Mouse (Mus musculus): ENCODE results near the gene Atp6v0c.
A peak's percentile ranks its signal among the peaks of the same experiment; 100 is the strongest.

Gene Atp6v0c

DNA sequence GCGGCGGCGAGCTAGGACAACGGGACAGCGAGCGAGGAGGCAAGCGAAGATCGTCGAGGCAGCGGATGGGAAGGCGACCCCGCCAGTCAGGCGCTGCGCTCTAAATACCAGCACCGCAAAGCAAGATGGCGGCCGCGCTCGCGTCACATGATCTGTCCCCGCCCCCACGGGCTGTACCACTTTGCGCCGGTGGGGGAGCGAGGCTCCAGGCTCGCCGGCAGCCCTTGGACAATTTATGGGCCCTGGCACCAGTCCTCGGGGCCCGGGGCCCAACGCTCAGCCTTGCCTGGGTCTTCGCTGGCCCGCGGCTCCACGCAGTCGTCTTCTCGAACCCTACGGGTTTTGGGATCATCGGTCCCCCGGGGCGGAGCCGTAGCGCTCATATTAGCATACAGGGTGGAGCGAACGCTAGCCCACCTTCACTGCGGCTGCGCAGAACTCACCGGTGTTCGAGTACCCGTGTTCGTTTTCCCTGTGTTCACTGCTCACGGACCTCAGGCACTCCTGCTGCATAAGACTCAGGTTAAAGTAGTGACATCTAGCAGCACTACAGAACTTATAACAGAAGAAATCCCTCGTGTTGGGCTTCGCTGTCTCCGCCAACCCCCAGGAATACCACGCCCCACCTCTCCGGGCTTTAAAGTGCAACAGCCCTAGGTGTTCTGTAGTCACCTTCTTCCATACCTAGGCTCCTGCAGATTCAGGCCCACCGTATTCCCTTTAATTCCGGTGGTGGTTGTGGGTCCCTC lies at the start of gene Atp6v0c:
Atp6v0c (minus strand) TSS at position 386 of the 749 bp plus-strand sequence.
- peak; percentile 95 for DNase-seq (ENCODE audit: low read depth, low spot score)

- DNase-seq (ENCODE audit: low read depth, low spot score) = no peak
Observed at GRCm38 (mm10) chr17:24216836-24217235, 47.3 kb upstream of the Atp6v0c start.

GRCm38 (mm10) chr17:24213186-24213585 lies 43.7 kb upstream of the Atp6v0c start:
- DNase-seq (ENCODE audit: low read depth, low spot score) = no peak

DNA sequence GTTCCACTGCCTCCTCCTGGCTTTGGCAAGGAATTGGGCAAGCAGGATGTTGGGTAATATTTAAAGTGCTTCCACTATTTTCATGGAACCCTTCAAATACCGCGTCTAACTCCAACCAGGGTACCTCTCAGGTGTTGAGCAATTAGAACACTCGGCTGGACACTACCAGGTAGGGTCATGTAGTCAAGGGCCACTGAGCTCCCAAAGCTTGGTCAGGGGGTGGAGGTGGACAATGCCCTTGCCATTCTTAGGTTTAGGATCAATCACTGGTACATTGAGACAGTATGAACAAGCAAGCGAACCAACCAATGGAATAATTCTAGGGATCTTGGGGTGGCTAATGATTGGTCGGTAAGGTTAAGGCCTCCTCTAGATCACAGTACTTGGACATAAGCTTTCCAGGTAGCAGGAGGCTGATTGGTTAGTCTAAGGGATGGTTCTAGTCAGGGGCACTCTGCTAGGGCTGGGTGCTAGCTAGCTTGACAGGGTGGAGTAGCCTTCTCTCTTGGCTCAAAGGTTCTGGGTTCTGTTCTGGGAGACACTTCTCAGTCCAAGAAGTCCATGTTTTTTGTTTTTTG lies 43.0 kb upstream of the Atp6v0c start:
- DNase-seq (ENCODE audit: low read depth, low spot score) = no peak

- no peak for DNase-seq (ENCODE audit: low read depth, low spot score)
Observed at GRCm38 (mm10) chr17:24211631-24212440, 42.3 kb upstream of the Atp6v0c start.

GRCm38 (mm10) chr17:24210591-24210990 lies 41.1 kb upstream of the Atp6v0c start:
- no peak for DNase-seq (ENCODE audit: low read depth, low spot score)

GRCm38 (mm10) chr17:24209916-24210240 lies 40.4 kb upstream of the Atp6v0c start:
- no peak for DNase-seq (ENCODE audit: low read depth, low spot score)

DNA sequence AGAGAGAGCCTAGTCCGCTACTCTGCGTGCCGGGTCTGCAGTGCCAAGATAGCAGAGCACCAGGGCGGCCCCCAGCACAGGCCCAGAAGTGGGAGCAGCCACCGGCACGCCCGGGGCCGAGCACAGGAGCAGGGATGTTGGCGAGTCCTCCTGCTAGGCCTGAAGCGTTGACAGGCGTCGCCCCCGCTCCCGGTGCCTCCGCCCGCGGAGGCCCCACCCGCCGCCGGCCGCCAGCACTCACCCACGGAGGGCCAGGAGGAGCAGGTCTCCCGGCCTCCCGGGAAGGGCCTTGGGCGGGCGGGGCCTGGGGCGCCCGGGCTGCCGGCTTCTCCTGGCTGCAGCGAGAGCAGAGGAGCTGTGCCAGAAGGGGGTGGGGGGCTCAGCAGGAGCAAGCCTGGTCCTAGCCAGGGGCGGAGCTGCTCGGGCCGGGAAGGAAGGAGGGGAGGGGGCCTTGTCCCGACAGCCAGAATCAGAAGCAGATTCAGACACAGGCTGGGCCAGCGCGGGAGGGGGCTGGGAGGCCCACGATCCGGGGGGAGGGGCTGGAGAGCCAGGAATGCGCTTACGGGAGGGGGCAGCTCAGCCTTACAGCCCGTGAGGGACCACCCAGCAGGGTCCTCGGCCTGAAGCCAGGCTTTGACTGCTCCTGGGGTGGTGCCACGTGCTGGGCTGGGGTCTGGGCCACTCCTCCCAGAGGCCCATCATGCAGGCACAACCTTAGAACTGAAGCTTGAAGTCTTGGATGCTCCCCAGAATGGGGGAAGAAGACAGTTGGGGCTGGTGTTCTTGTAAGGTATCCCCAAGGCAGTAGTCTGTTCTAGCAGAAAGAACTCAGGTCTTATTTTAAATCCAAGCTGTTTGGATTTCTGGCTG lies 39.8 kb upstream of the Atp6v0c start, which contains the start of gene Ntn3:
Ntn3 (minus strand) TSS at position 489 of the 873 bp plus-strand sequence.
- DNase-seq (ENCODE audit: low read depth, low spot score) = peak; percentile 79

GRCm38 (mm10) chr17:24208641-24209042 lies 39.1 kb upstream of the Atp6v0c start:
- DNase-seq (ENCODE audit: low read depth, low spot score) = no peak

DNA sequence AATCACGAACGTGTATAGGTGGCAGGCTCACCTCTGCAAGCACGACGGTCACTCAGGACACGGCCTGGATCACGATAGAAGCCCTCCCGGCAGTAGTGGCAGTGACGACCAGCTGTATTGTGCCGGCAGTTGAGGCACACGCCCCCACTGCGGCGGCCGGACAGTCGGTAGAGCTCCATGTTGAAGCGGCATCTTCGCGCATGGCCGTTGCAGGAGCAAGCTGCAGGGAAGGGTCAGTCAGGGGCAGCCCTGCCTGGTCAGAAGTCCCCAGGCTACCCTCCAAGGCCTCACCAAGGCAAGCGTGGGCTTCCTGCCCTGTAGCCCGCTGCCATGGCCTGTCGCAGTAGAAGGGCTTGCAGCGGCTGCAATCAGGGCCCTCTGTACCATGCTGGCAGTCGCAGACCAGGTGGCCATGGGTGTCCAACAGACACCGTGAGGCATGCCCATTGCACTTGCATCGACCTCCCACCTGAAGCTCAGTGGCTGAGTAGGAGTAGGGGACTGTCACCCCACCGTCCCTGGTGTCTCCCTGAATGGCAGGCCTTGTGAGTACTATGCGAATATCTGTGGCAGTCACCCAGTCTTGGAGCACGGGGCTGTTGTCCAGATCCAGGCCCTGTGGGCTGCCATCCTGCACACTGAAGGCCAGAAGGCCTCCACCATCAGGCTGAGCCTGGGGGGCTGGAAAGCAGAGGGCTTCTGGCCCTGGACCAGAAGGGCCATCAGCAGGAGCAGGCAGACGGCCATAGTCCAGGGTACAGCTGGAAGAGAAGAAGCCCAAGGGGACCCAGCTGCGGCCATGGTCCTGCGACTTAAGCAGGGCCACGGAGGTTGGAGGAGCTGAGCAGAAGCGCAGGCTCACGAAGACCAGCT lies 38.5 kb upstream of the Atp6v0c start:
- DNase-seq (ENCODE audit: low read depth, low spot score) = no peak

DNA sequence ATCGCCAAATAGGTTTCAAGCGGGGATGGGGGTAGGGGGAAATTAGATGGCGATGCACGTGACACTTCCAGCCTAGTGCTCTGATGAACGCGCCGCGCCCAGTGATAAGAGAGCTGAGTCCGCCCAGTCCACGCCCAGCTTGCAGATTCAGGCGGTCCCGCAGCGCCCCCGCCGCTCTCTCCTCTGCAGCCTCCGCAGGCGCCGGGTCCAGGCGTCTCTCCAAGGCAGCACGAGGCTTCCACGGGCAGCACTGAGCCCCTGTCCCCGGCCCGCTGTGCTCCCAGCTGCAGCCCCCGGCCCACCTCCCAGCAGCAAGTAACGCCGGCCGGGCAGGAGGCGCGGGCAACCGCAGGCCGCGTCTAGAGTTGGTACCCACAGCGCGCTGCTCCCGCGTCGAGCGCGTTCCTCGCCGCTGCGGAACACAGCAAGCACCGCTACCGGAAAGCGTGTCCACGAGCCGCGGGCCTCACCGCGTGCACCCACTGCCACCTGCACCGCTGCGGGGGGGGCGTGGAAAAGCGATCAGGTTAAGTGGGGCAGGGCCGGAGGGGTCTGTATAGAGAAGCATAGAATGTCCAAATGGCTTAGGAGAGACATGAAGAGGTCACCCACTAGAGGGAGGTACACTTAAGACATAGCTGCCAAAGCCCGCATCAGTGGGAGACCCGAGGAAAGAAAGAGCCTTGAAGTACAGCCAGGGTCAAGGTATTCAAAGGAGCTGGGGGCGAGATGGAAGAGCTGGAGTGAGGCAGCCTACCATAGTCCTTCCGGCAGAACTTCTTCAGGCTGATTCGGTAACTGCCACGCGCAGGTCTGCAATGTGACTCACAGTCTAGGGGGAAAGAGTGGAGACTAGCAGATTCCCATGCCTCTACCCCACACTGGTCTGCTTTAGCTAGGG lies 37.2 kb upstream of the Atp6v0c start:
- no peak for DNase-seq (ENCODE audit: low read depth, low spot score)

- DNase-seq (ENCODE audit: low read depth, low spot score) = no peak
Observed at GRCm38 (mm10) chr17:24205908-24206361, 36.4 kb upstream of the Atp6v0c start.

GRCm38 (mm10) chr17:24205284-24205888 lies 35.9 kb upstream of the Atp6v0c start, which contains the start of gene Tbc1d24:
Tbc1d24 (minus strand) TSS chr17:24205562.
- DNase-seq (ENCODE audit: low read depth, low spot score) = peak; percentile 86

DNA sequence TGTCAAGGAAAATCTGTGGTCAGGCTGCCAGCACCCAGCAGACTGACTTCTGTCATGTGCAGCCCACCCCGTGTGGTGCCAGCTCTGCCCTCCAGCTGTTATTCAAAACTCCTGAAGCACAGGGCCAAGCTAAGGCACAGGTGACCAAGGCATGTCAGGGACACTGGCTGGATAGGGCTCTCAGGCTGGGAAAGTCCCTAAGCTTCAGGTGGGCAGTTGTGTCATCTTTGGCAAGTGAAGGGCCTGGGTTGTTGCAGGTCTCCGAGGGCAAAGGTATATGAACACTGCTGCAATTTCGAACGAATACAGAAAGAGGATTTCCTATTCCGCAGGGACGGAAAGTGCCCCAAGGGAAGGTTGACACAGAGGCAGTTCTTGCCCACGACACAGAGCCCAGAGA lies 35.3 kb upstream of the Atp6v0c start:
- DNase-seq (ENCODE audit: low read depth, low spot score) = no peak

DNA sequence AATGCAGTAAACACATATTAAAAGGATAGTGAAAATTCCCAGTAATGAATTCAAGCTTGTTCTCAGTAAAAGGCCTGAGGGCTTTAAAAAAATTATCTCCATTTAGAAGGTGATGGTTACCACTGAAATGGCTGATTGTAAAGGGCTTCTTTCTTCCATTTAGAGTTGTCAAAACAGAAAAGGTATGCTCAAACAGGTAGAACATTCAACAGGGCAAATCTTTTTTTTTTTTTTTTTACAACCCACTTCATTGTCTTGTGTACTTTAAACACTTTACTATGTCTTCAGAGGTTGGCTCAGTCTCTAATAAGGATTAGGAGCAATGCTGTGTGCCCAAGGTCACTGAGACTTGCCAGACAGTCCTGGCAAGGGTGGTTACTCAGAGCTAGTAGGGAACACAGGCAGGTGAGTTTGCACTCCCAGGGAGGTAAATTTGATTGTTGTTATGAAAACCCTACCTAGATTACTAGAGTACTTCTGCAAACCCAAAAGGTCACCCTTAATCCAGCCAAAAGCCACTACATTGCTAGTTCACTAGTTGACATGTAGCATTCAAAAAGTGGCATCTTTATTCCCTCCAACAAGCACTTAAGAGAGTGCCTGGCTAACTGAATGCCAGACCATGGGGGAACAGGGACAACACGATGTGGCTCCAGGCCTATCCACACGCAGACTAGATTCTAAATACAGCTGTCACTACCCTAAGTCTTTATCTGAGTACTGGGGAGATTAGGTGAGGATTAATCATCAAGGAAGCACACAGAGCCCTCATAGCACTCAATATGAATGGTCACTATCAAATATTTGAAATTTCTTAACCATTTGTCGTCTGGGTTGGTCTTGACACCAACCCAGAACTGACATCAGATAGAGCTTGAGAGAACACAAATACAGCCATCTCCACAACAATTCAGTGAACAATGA lies 34.4 kb upstream of the Atp6v0c start:
- no peak for DNase-seq (ENCODE audit: low read depth, low spot score)

GRCm38 (mm10) chr17:24203068-24203467 lies 33.6 kb upstream of the Atp6v0c start:
- no peak for DNase-seq (ENCODE audit: low read depth, low spot score)

GRCm38 (mm10) chr17:24201092-24201491 lies 31.6 kb upstream of the Atp6v0c start:
- no peak for DNase-seq (ENCODE audit: low read depth, low spot score)

- DNase-seq (ENCODE audit: low read depth, low spot score) = no peak
Observed at GRCm38 (mm10) chr17:24199741-24200140, 30.2 kb upstream of the Atp6v0c start.
